Mouse (Mus musculus): ENCODE measurements at regions not wholly inside any gene's neighbourhood (a gene's known extent, or its start where the extent isn't known, plus 50 kb on each side); places are given as distances from the start of the nearest gene placed in this dataset.

DNA sequence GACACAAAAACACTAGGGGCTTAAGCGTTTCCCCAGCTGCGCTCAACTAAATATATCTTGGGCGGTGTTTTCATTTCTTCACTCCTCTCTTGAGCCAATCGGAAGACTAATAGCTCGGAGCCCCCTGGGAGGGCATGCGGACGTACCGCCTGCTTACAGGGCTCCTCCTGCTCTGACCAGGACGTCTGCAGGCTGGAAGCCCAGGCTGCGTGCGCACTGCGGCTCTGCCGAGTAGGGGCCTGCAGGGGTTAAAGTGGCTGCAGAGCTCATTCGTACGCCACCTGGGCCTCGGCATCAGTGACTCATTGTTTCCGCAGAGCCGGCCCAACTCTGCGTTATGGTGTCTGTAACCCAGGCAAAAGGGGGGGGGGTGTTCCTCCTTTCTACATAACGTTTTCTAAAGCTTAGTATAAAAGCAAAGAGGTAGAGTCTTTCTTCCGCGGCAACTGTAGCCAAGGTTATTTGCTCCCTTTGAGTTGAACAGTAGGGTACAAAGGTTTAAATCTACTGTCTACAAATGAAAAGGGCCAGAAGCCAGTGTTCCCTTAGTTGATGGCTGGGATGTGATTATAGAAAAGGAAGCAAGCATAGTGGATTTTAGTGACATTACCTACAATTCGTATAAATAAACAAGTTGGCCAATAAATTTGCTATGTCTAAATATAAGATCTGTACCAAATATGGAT is 53.7 kb upstream of the Chd2 start:
- Histone ChIP-seq H3K4me3 (replicated peaks) (peak overlapping the region; percentile 37), H3K4me1 (peaks cover 38% of the 10 kb centered on the region), H3K9ac (replicated peaks) (peak overlapping the region; percentile 43), H3K4me2 (peak overlapping the region; percentile 66), H3K27ac (replicated peaks) (peak overlapping the region; percentile 83), H3K27me3 (replicated peaks) (no peaks in the 10 kb centered on the region), H3K36me3 (no peaks in the 10 kb centered on the region), H3K9me3 (replicated peaks) (no peaks in the 10 kb centered on the region)
- WGBS: 2% methylated on average over 23 of the region's 23 CpGs
- ATAC-seq (ENCODE audit: low FRiP score): peak; percentile 96

DNA sequence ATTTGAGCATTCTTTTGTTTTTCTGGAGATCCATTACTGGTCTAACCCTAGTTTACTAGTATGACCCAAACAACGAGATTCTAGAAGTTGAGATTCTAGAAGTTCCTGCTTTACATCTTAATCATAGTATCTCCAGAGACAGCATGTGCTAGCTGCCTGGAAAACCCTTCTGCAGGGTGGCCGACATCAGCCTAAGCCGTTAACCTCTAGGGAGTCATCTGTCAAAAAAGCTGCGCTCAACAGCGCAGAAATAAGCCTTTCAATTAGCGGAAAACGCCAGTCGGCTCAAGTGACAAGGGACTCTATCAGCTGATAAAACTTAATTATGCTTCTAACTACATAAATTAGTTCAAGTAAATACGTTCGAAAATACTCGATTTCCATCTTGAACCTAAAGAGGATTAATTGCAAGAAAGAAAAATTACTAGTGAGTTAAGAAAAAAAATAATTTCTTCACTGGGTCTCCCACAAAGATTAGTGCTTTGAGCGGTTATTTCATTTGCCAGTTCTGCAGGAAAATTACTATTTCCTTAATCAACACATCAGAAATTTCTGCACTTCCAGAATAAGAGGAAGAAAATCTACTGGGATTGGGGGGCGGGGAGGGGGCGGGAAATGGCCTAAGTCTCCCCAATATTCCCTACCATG is 53.0 kb upstream of the Chd2 start:
- peaks cover 39% of the 10 kb centered on the region for H3K4me1 ChIP-seq
- peak overlapping the region; percentile 66 for H3K4me2 ChIP-seq
- ATAC-seq (ENCODE audit: low FRiP score): no peak
- under 1% methylated on average over 14 of the region's 14 CpGs for WGBS
- H3K9ac ChIP-seq (replicated peaks): peak overlapping the region; percentile 43
- no peaks in the 10 kb centered on the region for H3K9me3 ChIP-seq (replicated peaks)
- peak overlapping the region; percentile 83 for H3K27ac ChIP-seq (replicated peaks)
- no peaks in the 10 kb centered on the region for H3K27me3 ChIP-seq (replicated peaks)
- H3K4me3 ChIP-seq (replicated peaks): peak overlapping the region; percentile 37
- H3K36me3 ChIP-seq: no peaks in the 10 kb centered on the region

GRCm38 (mm10) chr7:73593645-73594385 is 52.2 kb upstream of the Chd2 start:
- peak overlapping the region; percentile 66 for H3K4me2 ChIP-seq
- no peaks in the 10 kb centered on the region for H3K36me3 ChIP-seq
- H3K9ac ChIP-seq (replicated peaks): no peak overlapping the region
- H3K9me3 ChIP-seq (replicated peaks): no peaks in the 10 kb centered on the region
- ATAC-seq (ENCODE audit: low FRiP score): no peak
- H3K4me1 ChIP-seq: peaks cover 47% of the 10 kb centered on the region
- H3K27me3 ChIP-seq (replicated peaks): no peaks in the 10 kb centered on the region
- H3K4me3 ChIP-seq (replicated peaks): no peak overlapping the region
- no peak overlapping the region; the same call in 1 of the 2 replicates for H3K27ac ChIP-seq (replicated peaks)
- whole genome bisulfite sequencing: 77% methylated on average over 17 of the region's 17 CpGs

DNA sequence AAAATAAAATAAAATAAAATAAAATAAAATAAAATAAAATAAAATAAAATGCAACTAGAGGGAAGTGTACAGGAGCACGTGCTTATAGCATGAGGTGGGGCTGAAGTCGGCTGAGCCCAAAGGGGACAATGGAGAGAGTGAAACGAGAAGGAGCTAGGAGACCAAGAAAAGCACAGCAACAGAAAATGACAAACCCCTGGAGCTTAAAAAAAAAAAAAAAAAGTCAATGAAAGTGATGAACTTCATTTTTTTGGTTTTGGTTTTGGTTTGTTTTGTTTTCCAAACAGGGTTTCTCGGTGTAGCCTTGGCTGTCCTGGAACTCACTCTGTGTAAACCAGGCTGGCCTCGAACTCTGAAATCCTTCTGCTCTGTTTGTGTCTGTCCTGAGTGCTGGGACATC is 51.2 kb upstream of the Chd2 start:
- Histone ChIP-seq H3K9me3 (replicated peaks) (no peaks in the 10 kb centered on the region), H3K36me3 (no peaks in the 10 kb centered on the region), H3K4me3 (replicated peaks) (no peak overlapping the region), H3K4me2 (no peak overlapping the region), H3K9ac (replicated peaks) (no peak overlapping the region), H3K27me3 (replicated peaks) (no peaks in the 10 kb centered on the region), H3K27ac (replicated peaks) (no peak overlapping the region), H3K4me1 (peaks cover 48% of the 10 kb centered on the region)
- ATAC-seq (ENCODE audit: low FRiP score): no peak
- 89% methylated on average over 5 of the region's 5 CpGs for WGBS
